Mouse (Mus musculus): ENCODE data around the gene Acat3. TPM values are rescaled to one million over a fixed set of nuclear protein-coding genes. Genes with fewer than 3 reads are reported as not detected.
"Not testable (repeated sequence)": the region's sequence is repeated elsewhere in the genome, so short reads cannot be mapped to it uniquely, and the experiment has no call there.

Gene Acat3
- 0.98 and 1.3 TPM in 2 replicates for polyA plus RNA-seq (2016; fragmentation: Nextera tagmentation; extraction: Ambion mirVana)

- Histone ChIP-seq H3K4me1 (peaks cover 11% of the 10 kb centered on the region), H3K27ac (replicated peaks) (no peak within 1 kb of the TSS), H3K9me3 (no peaks in the 10 kb centered on the region), H3K4me3 (peak within 1 kb of the TSS; percentile 48), H3K36me3 (replicated peaks) (peaks cover 34% of the 10 kb centered on the region), H3K27me3 (replicated peaks; ENCODE audit: low read depth, poor library complexity, severe bottlenecking) (no peaks in the 10 kb centered on the region)
- whole genome bisulfite sequencing, result 16% methylated on average over 27 of the region's 27 CpGs
- DNase-seq (ENCODE audit: low spot score), result peak; percentile 41
Measured at GRCm38 (mm10) chr17:12940151-12940805, at the start of gene Acat3. TSS of gene Acat3 (minus strand) at chr17:12940600.

DNA sequence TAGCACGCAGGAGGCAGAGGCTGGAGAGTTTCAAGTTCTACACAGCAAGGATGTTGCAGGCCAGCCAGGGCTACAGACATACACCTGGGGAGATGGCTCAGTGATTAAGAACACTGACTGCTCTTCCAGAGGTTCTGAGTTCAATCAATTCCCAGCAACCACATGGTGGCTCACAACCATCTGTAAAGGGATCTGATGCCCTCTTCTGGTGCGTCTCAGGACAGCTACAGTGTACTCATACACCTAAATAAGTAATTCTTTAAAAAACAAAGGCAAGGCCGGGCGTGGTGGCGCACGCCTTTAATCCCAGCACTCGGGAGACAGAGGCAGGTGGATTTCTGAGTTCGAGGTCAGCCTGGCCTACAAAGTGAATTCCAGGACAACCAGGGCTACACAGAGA lies 47.7 kb upstream of the Acat3 start:
- not testable (repeated sequence) for H3K27ac ChIP-seq (replicated peaks); H3K4me3 ChIP-seq; H3K9me3 ChIP-seq; H3K27me3 ChIP-seq (replicated peaks; ENCODE audit: low read depth, poor library complexity, severe bottlenecking); DNase-seq (ENCODE audit: low spot score)
- peaks cover 62% of the 10 kb centered on the region for H3K36me3 ChIP-seq (replicated peaks)
- H3K4me1 ChIP-seq, result peaks cover 11% of the 10 kb centered on the region
- 97% methylated on average over 8 of the region's 8 CpGs for WGBS

- Histone ChIP-seq H3K4me3 (no peak overlapping the region), H3K27ac (replicated peaks) (no peak overlapping the region), H3K9me3 (0 out of 2 replicates have a peak, but pooled peaks cover 3% of the 10 kb centered on the region), H3K4me1 (no peaks in the 10 kb centered on the region), H3K36me3 (replicated peaks) (peaks cover 97% of the 10 kb centered on the region), H3K27me3 (replicated peaks; ENCODE audit: low read depth, poor library complexity, severe bottlenecking) (no peaks in the 10 kb centered on the region)
- no peak for DNase-seq (ENCODE audit: low spot score)
- WGBS, result 87% methylated on average over 2 of the region's 2 CpGs
Measured at GRCm38 (mm10) chr17:12983988-12984387, 43.6 kb upstream of the Acat3 start.

DNA sequence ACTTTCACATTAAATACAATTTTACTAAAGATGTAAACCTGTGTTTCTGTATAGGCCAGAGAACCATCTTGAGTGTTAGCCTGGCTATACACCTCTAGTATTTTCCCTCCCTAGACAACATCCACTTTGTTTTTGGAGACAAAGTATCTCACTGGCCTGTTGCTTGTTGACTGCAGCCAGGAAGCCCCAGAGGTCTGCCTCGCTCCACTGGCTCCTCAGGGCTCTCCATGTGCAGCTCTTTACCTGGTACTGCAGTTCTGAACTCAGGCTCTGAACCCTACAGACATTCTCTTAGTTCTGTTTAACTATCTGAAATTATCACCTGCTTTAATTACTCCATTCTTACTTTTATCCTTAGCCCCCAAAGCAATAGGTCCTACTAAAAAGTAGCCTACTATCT lies 38.1 kb upstream of the Acat3 start:
- Histone ChIP-seq H3K36me3 (replicated peaks) (peaks cover 88% of the 10 kb centered on the region), H3K4me3 (no peak overlapping the region)
- 96% methylated on average over 1 of the region's 1 CpGs for WGBS

GRCm38 (mm10) chr17:12973851-12974250 lies 33.5 kb upstream of the Acat3 start:
- no peak overlapping the region for H3K4me3 ChIP-seq
- peaks cover 88% of the 10 kb centered on the region for H3K36me3 ChIP-seq (replicated peaks)
- no peaks in the 10 kb centered on the region for H3K9me3 ChIP-seq
- no peaks in the 10 kb centered on the region for H3K27me3 ChIP-seq (replicated peaks; ENCODE audit: low read depth, poor library complexity, severe bottlenecking)
- H3K4me1 ChIP-seq, result no peaks in the 10 kb centered on the region
- 89% methylated on average over 2 of the region's 2 CpGs for WGBS
- H3K27ac ChIP-seq (replicated peaks), result no peak overlapping the region
- no peak for DNase-seq (ENCODE audit: low spot score)

More for the DNA sequence above, 38.1 kb upstream of the Acat3 start:
- no peak overlapping the region for H3K27ac ChIP-seq (replicated peaks)
- no peak for DNase-seq (ENCODE audit: low spot score)
- H3K9me3 ChIP-seq, result no peaks in the 10 kb centered on the region
- no peaks in the 10 kb centered on the region for H3K27me3 ChIP-seq (replicated peaks; ENCODE audit: low read depth, poor library complexity, severe bottlenecking)
- no peaks in the 10 kb centered on the region for H3K4me1 ChIP-seq

DNA sequence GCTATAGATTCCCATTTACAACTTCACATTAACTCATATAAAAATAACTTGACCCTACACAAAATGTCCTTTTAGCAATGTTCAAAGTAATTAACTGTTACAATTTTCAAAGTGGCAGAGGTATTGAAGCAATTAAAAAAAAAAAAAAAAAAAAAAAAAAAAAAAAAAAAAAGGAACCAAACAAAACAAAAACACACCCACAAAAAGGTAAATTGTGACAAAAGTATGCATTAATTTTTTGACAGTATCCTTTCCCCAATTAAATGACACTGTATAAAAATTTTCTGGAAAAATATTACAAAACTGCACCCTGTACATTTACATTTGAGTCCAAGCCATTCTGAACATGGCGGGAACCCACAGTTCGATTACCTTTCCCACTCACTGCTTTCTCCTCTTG lies 26.8 kb upstream of the Acat3 start:
- Histone ChIP-seq H3K27me3 (replicated peaks; ENCODE audit: low read depth, poor library complexity, severe bottlenecking) (no peaks in the 10 kb centered on the region), H3K36me3 (replicated peaks) (peaks cover 70% of the 10 kb centered on the region), H3K4me3 (no peak overlapping the region), H3K4me1 (no peaks in the 10 kb centered on the region), H3K27ac (replicated peaks) (no peak overlapping the region), H3K9me3 (no peaks in the 10 kb centered on the region)
- no peak for DNase-seq (ENCODE audit: low spot score)
- WGBS, result 93% methylated on average over 2 of the region's 2 CpGs

DNA sequence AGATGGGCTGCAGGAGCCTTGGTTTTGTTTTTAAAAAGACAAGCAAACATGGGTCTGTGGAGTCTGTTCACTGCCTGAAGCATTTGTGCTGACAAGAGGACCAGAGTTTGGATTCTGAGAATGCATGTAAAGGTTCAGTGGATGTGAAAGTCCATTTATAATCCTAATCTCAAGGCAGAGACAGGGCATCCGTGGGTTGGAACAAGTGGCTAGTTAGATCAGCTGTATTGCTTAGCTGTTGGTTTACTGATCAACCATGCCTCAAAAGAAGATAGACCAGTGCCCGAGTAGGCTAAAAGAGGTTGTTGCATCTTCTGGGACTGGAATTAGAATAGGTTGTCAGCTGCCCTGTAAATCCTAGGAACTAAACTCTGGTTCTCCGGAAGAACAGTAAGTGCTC lies 23.1 kb upstream of the Acat3 start:
- H3K36me3 ChIP-seq (replicated peaks), result peaks cover 38% of the 10 kb centered on the region
- no peak overlapping the region for H3K4me3 ChIP-seq
- H3K27ac ChIP-seq (replicated peaks), result no peak overlapping the region
- 84% methylated on average over 3 of the region's 3 CpGs for WGBS
- H3K27me3 ChIP-seq (replicated peaks; ENCODE audit: low read depth, poor library complexity, severe bottlenecking), result no peaks in the 10 kb centered on the region
- peaks cover 14% of the 10 kb centered on the region for H3K4me1 ChIP-seq
- no peak for DNase-seq (ENCODE audit: low spot score)
- no peaks in the 10 kb centered on the region for H3K9me3 ChIP-seq

- H3K27ac ChIP-seq (replicated peaks), result peak within 1 kb of the TSS; percentile 91
- H3K4me3 ChIP-seq, result peak within 1 kb of the TSS; percentile 76
- peak; percentile 93 for DNase-seq (ENCODE audit: low spot score)
- peaks cover 30% of the 10 kb centered on the region for H3K36me3 ChIP-seq (replicated peaks)
- under 1% methylated on average over 42 of the region's 42 CpGs for WGBS
- H3K4me1 ChIP-seq, result peaks cover 14% of the 10 kb centered on the region
- no peaks in the 10 kb centered on the region for H3K27me3 ChIP-seq (replicated peaks; ENCODE audit: low read depth, poor library complexity, severe bottlenecking)
- no peaks in the 10 kb centered on the region for H3K9me3 ChIP-seq
Measured at GRCm38 (mm10) chr17:12960331-12960873, 20.0 kb upstream of the Acat3 start, which contains the start of gene Acat2. TSS of gene Acat2 (minus strand) at chr17:12960747.

- DNase-seq (ENCODE audit: low spot score); H3K9me3 ChIP-seq; H3K27me3 ChIP-seq (replicated peaks; ENCODE audit: low read depth, poor library complexity, severe bottlenecking); H3K27ac ChIP-seq (replicated peaks): not testable (repeated sequence)
- H3K4me1 ChIP-seq, result peaks cover 14% of the 10 kb centered on the region
- H3K36me3 ChIP-seq (replicated peaks), result peaks cover 29% of the 10 kb centered on the region
- peak overlapping the region; percentile 48 for H3K4me3 ChIP-seq
- 83% methylated on average over 2 of the region's 2 CpGs for WGBS
Measured at GRCm38 (mm10) chr17:12959377-12959776, 19.0 kb upstream of the Acat3 start.

GRCm38 (mm10) chr17:12956664-12957063 lies 16.3 kb upstream of the Acat3 start:
- no peak for DNase-seq (ENCODE audit: low spot score)
- H3K4me1 ChIP-seq, result peaks cover 14% of the 10 kb centered on the region
- no peak overlapping the region for H3K27ac ChIP-seq (replicated peaks)
- 91% methylated on average over 8 of the region's 8 CpGs for WGBS
- H3K27me3 ChIP-seq (replicated peaks; ENCODE audit: low read depth, poor library complexity, severe bottlenecking), result no peaks in the 10 kb centered on the region
- no peaks in the 10 kb centered on the region for H3K9me3 ChIP-seq
- peaks cover 53% of the 10 kb centered on the region for H3K36me3 ChIP-seq (replicated peaks)
- H3K4me3 ChIP-seq, result no peak overlapping the region

- H3K9me3 ChIP-seq, result no peaks in the 10 kb centered on the region
- H3K4me1 ChIP-seq, result no peaks in the 10 kb centered on the region
- peaks cover 83% of the 10 kb centered on the region for H3K36me3 ChIP-seq (replicated peaks)
- H3K27ac ChIP-seq (replicated peaks), result no peak overlapping the region
- DNase-seq (ENCODE audit: low spot score), result no peak
- H3K27me3 ChIP-seq (replicated peaks; ENCODE audit: low read depth, poor library complexity, severe bottlenecking), result no peaks in the 10 kb centered on the region
- H3K4me3 ChIP-seq, result no peak overlapping the region
- 92% methylated on average over 5 of the region's 5 CpGs for WGBS
Measured at GRCm38 (mm10) chr17:12949669-12950068, 9.3 kb upstream of the Acat3 start.

GRCm38 (mm10) chr17:12942459-12943162 lies 2.2 kb upstream of the Acat3 start:
- DNase-seq (ENCODE audit: low spot score), result no peak
- no peak overlapping the region for H3K4me3 ChIP-seq
- H3K36me3 ChIP-seq (replicated peaks), result peaks cover 55% of the 10 kb centered on the region
- H3K27me3 ChIP-seq (replicated peaks; ENCODE audit: low read depth, poor library complexity, severe bottlenecking), result no peaks in the 10 kb centered on the region
- no peaks in the 10 kb centered on the region for H3K9me3 ChIP-seq
- WGBS, result 91% methylated on average over 6 of the region's 6 CpGs
- no peak overlapping the region for H3K27ac ChIP-seq (replicated peaks)
- H3K4me1 ChIP-seq, result peaks cover 11% of the 10 kb centered on the region
